Mouse (Mus musculus) lung, postnatal 0 days (tissue): ENCODE results near the gene Zfyve26.

Source experiments
- CTCF ChIP-seq: IDR thresholded peaks from 2 replicates; pipeline ENCODE4 v1.5.1; 2016; ENCODE audit warnings: antibody characterized with exemption, mild to moderate bottlenecking
- EP300 ChIP-seq: IDR thresholded peaks from 2 replicates; pipeline ENCODE4 v1.6.1; 2016; ENCODE audit warnings: antibody characterized with exemption, mild to moderate bottlenecking, control low read depth

GRCm38 (mm10) chr12:79330571-79330970 is 34.5 kb upstream of the Zfyve26 start:
- no peak for TF ChIP-seq CTCF
- TF ChIP-seq EP300 = no peak
